Mouse (Mus musculus) hindbrain, postnatal 0 days (tissue): ENCODE data around the gene Mmp27. TPM values are rescaled to one million over a fixed set of nuclear protein-coding genes. Genes with fewer than 3 reads are reported as not detected.
A peak's percentile ranks its signal among the peaks of the same experiment; 100 is the strongest.

ENCODE experiments used
- ATAC-seq: fragments of 200-750 bp; cut with Nextera tagmentation; 2 replicates; pipeline ENCODE4 v1.8.0; 2017; ENCODE audit warnings: mild to moderate bottlenecking, moderate TSS enrichment, moderate library complexity
- DNase-seq: peaks from one replicate; pipeline ENCODE4 v3.0.0-alpha.2; 2015; ENCODE audit warnings: low spot score
- H3K27ac ChIP-seq: fragments of 300-500 bp; sonication (generic); 2 replicates; pipeline ENCODE4 v1.5.1; 2014; ENCODE audit warnings: mild to moderate bottlenecking
- H3K27me3 ChIP-seq: fragments of 300-500 bp; sonication (generic); 2 replicates; pipeline ENCODE4 v1.6.1; 2014; ENCODE audit warnings: low read length, mixed read lengths; ENCODE audit not compliant: insufficient read depth
- H3K36me3 ChIP-seq: fragments of 300-500 bp; sonication (generic); 2 replicates; pipeline ENCODE4 v1.6.1; 2014; ENCODE audit warnings: low read length, mixed read lengths; ENCODE audit not compliant: insufficient read depth
- H3K4me1 ChIP-seq: fragments of 300-500 bp; sonication (generic); 2 replicates; pipeline ENCODE4 v1.6.1; 2014; ENCODE audit warnings: antibody characterized with exemption, low read length, mixed read lengths; ENCODE audit not compliant: insufficient read depth
- H3K4me2 ChIP-seq: fragments of 300-500 bp; sonication (generic); 2 replicates; pipeline ENCODE4 v1.6.1; 2014; ENCODE audit warnings: low read depth, mild to moderate bottlenecking, low read length, moderate library complexity, mixed read lengths
- H3K4me3 ChIP-seq: fragments of 300-500 bp; sonication (generic); 2 replicates; pipeline ENCODE4 v1.5.1; 2014; ENCODE audit warnings: low read length
- H3K9ac ChIP-seq: fragments of 300-500 bp; sonication (generic); replicated peaks from 2 replicates; pipeline ENCODE4 v1.6.1; 2014; ENCODE audit warnings: mild to moderate bottlenecking, low read length, moderate library complexity, mixed read lengths
- H3K9me3 ChIP-seq: fragments of 300-500 bp; sonication (generic); 2 replicates; pipeline ENCODE4 v1.6.1; 2016; ENCODE audit warnings: low read length, mixed read lengths
- CTCF ChIP-seq: IDR thresholded peaks from 2 replicates; pipeline ENCODE4 v1.5.1; 2016; ENCODE audit warnings: antibody characterized with exemption, control low read depth, low read depth
- WGBS: fragments of 180-500 bp; shearing (Covaris S2); extraction: QIAGEN DNeasy Blood & Tissue Kit; methylation state at CpG from one replicate; pipeline ENCODE4 v1.1.7; 2014; 5-methylcytosine and 5-hydroxymethylcytosine counted together
- polyA plus RNA-seq: library from polyadenylated mRNA; unstranded; fragments of >200 nt; fragmentation: Nextera tagmentation; extraction: Ambion mirVana; gene quantifications from 2 replicates; pipeline ENCODE4 v1.2.1, GENCODE M21; 2015
- total RNA-seq: library from RNA; depleted of rRNA; stranded (reverse); fragments of >200 nt; gene quantifications from 2 replicates; pipeline ENCODE4 v1.2.3, GENCODE M21; 2014; rRNA removed

The Mmp27 gene
- not detected in 2 replicates for total RNA-seq
- polyA plus RNA-seq: not detected in 2 replicates

- Histone ChIP-seq H3K9me3 (no peaks in the 10 kb centered on the region), H3K36me3 (no peaks in the 10 kb centered on the region), H3K4me2 (no peak within 1 kb of the TSS), H3K9ac (no peak within 1 kb of the TSS), H3K27me3 (no peaks in the 10 kb centered on the region), H3K4me1 (no peaks in the 10 kb centered on the region), H3K27ac (no peak within 1 kb of the TSS), H3K4me3 (no peak within 1 kb of the TSS)
- ATAC-seq (no peak), DNase-seq (no peak)
- WGBS: 77% methylated on average over 4 of the region's 4 CpGs
- TF ChIP-seq CTCF: no peak
Observed at GRCm38 (mm10) chr9:7571162-7571561, at the start of gene Mmp27. Mmp27 (plus strand) TSS chr9:7571396.

- no peak for DNase-seq
- 78% methylated on average over 4 of the region's 4 CpGs for WGBS
- ATAC-seq: no peak
- Histone ChIP-seq H3K4me2 (no peak overlapping the region), H3K9ac (no peak overlapping the region), H3K27me3 (no peaks in the 10 kb centered on the region), H3K27ac (no peak overlapping the region), H3K36me3 (no peaks in the 10 kb centered on the region), H3K4me1 (no peaks in the 10 kb centered on the region), H3K9me3 (no peaks in the 10 kb centered on the region), H3K4me3 (no peak overlapping the region)
- TF ChIP-seq CTCF: no peak
Observed at GRCm38 (mm10) chr9:7526255-7526940, 44.8 kb upstream of the Mmp27 start.

GRCm38 (mm10) chr9:7542763-7543162 lies 28.4 kb upstream of the Mmp27 start:
- no peak overlapping the region for H3K4me2 ChIP-seq
- H3K9ac ChIP-seq: no peak overlapping the region
- ATAC-seq: no peak
- no peaks in the 10 kb centered on the region for H3K4me1 ChIP-seq
- H3K27ac ChIP-seq: no peak overlapping the region
- no peak for TF ChIP-seq CTCF
- no peak for DNase-seq
- no peaks in the 10 kb centered on the region for H3K36me3 ChIP-seq
- no peak overlapping the region for H3K4me3 ChIP-seq
- no peaks in the 10 kb centered on the region for H3K27me3 ChIP-seq
- H3K9me3 ChIP-seq: no peaks in the 10 kb centered on the region

- Histone ChIP-seq H3K4me2 (no peak overlapping the region), H3K9me3 (no peaks in the 10 kb centered on the region), H3K4me1 (no peaks in the 10 kb centered on the region), H3K36me3 (no peaks in the 10 kb centered on the region), H3K27ac (no peak overlapping the region), H3K27me3 (no peaks in the 10 kb centered on the region), H3K4me3 (no peak overlapping the region), H3K9ac (no peak overlapping the region)
- no peak for ATAC-seq
- TF ChIP-seq CTCF: no peak
- WGBS: 81% methylated on average over 1 of the region's 1 CpGs
- no peak for DNase-seq
Observed at GRCm38 (mm10) chr9:7544923-7545457, 26.2 kb upstream of the Mmp27 start.

GRCm38 (mm10) chr9:7545471-7545870 lies 25.7 kb upstream of the Mmp27 start:
- no peak for TF ChIP-seq CTCF
- Histone ChIP-seq H3K4me2 (no peak overlapping the region), H3K27ac (no peak overlapping the region), H3K9me3 (no peaks in the 10 kb centered on the region), H3K36me3 (no peaks in the 10 kb centered on the region), H3K4me3 (no peak overlapping the region), H3K4me1 (no peaks in the 10 kb centered on the region), H3K27me3 (no peaks in the 10 kb centered on the region), H3K9ac (no peak overlapping the region)
- ATAC-seq (0 out of 2 replicates have a peak, but pooled peaks have one; percentile 24), DNase-seq (peak; percentile 9)
- WGBS: 39% methylated on average over 1 of the region's 1 CpGs

- Histone ChIP-seq H3K4me2 (no peak overlapping the region), H3K27ac (no peak overlapping the region), H3K9me3 (no peaks in the 10 kb centered on the region), H3K9ac (no peak overlapping the region), H3K4me3 (no peak overlapping the region), H3K36me3 (no peaks in the 10 kb centered on the region), H3K4me1 (no peaks in the 10 kb centered on the region), H3K27me3 (no peaks in the 10 kb centered on the region)
- DNase-seq (no peak), ATAC-seq (0 out of 2 replicates have a peak, but pooled peaks have one; percentile 38)
- 91% methylated on average over 7 of the region's 7 CpGs for WGBS
- TF ChIP-seq CTCF: no peak
Observed at GRCm38 (mm10) chr9:7545920-7546319, 25.3 kb upstream of the Mmp27 start.

- H3K4me1 ChIP-seq: no peaks in the 10 kb centered on the region
- H3K4me2 ChIP-seq: no peak overlapping the region
- H3K4me3 ChIP-seq: no peak overlapping the region
- TF ChIP-seq CTCF: no peak
- no peaks in the 10 kb centered on the region for H3K27me3 ChIP-seq
- no peaks in the 10 kb centered on the region for H3K36me3 ChIP-seq
- no peaks in the 10 kb centered on the region for H3K9me3 ChIP-seq
- ATAC-seq (no peak), DNase-seq (no peak)
- H3K27ac ChIP-seq: no peak overlapping the region
- no peak overlapping the region for H3K9ac ChIP-seq
Observed at GRCm38 (mm10) chr9:7551943-7552342, 19.3 kb upstream of the Mmp27 start.
